In the genomic region with DNA sequence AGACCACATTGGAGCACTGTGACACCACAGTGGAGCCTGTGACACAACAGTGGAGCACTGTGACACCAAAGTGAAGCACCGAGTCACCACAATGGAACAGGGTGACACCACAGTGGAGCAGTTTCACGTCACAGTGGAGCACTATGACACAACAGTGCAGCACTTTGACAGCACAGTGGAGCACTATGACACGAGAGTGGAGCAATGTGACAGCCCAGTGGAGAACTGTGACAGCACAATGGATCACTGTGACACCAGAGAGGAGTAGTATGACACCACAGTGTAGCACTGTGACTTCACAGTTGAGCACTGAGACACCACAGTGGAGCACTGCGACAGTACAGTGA, we compare ENCODE assay signal across 9 mouse cellular contexts.
DNase-seq lines count a peak whose midpoint lies in the region; ATAC-seq and TF ChIP-seq lines count a peak whose summit lies in the region.
"Had no signal": no experiment of that assay in that cellular context is flagged by ENCODE, and none has a peak within 500 bp of the region (broad histone marks: within the 10 kb centered on the region; RNA-seq: fewer than 3 reads in every experiment).

No protein-coding gene starts in this region.

- no peak for TF ChIP-seq EP300 in stomach, postnatal 0 days (optimal IDR thresholded peaks at IDR 0.05)

- no peaks in the 10 kb centered on the region for H3K4me1 ChIP-seq in intestine, embryonic 14.5 days (replicated peaks; ENCODE audit: control insufficient read depth, insufficient read depth, low read length)
- H3K4me1 ChIP-seq in intestine, postnatal 0 days (replicated peaks; ENCODE audit: control insufficient read depth, insufficient read depth, low read length) = no peaks in the 10 kb centered on the region
- H3K4me1 ChIP-seq in stomach, embryonic 16.5 days (ENCODE audit: control insufficient read depth, insufficient read depth, low read length) = no peaks in the 10 kb centered on the region
- no peaks in the 10 kb centered on the region for H3K4me1 ChIP-seq in stomach, postnatal 0 days (replicated peaks; ENCODE audit: control insufficient read depth, insufficient read depth)
- no peaks in the 10 kb centered on the region for H3K4me1 ChIP-seq in intestine, embryonic 15.5 days (replicated peaks)
- H3K4me1 ChIP-seq in neural tube, embryonic 14.5 days (ENCODE audit: control insufficient read depth, insufficient read depth, low read length) = no peaks in the 10 kb centered on the region

- H3K27ac ChIP-seq in intestine, embryonic 14.5 days (ENCODE audit: low read depth) = no peak overlapping the region
- no peak overlapping the region for H3K27ac ChIP-seq in intestine, postnatal 0 days (ENCODE audit: low read depth, low read length)
- H3K27ac ChIP-seq in stomach, embryonic 16.5 days (ENCODE audit: low read length) = no peak overlapping the region
- no peak overlapping the region for H3K27ac ChIP-seq in stomach, postnatal 0 days (replicated peaks)
- no peak overlapping the region for H3K27ac ChIP-seq in intestine, embryonic 15.5 days
- H3K27ac ChIP-seq in neural tube, embryonic 14.5 days (ENCODE audit: low read depth, low read length) = no peak overlapping the region
- H3K27ac ChIP-seq: gastrocnemius, adult 2 months had no signal

- no peak overlapping the region for H3K4me2 ChIP-seq in intestine, embryonic 14.5 days (ENCODE audit: low read length)
- no peak overlapping the region for H3K4me2 ChIP-seq in intestine, postnatal 0 days (replicated peaks; ENCODE audit: low read depth)
- H3K4me2 ChIP-seq in stomach, embryonic 16.5 days (ENCODE audit: low read depth, low read length) = no peak overlapping the region
- H3K4me2 ChIP-seq in stomach, postnatal 0 days (replicated peaks; ENCODE audit: low read depth) = no peak overlapping the region
- H3K4me2 ChIP-seq in intestine, embryonic 15.5 days (replicated peaks) = no peak overlapping the region
- no peak overlapping the region for H3K4me2 ChIP-seq in neural tube, embryonic 14.5 days (ENCODE audit: low read depth, low read length)

- no peak overlapping the region for H3K4me3 ChIP-seq in intestine, embryonic 14.5 days (ENCODE audit: low read depth, low read length)
- H3K4me3 ChIP-seq in intestine, postnatal 0 days (ENCODE audit: low read depth, low read length) = no peak overlapping the region
- H3K4me3 ChIP-seq in stomach, embryonic 16.5 days (replicated peaks; ENCODE audit: low read length) = no peak overlapping the region
- no peak overlapping the region for H3K4me3 ChIP-seq in stomach, postnatal 0 days (ENCODE audit: low read depth, low read length)
- H3K4me3 ChIP-seq in intestine, embryonic 15.5 days (replicated peaks) = no peak overlapping the region
- no peak overlapping the region for H3K4me3 ChIP-seq in neural tube, embryonic 14.5 days (ENCODE audit: low read depth, low read length)
- H3K4me3 ChIP-seq: gastrocnemius, adult 2 months had no signal

- H3K36me3 ChIP-seq in intestine, embryonic 14.5 days (ENCODE audit: control insufficient read depth, insufficient read depth, low read length) = no peaks in the 10 kb centered on the region
- no peaks in the 10 kb centered on the region for H3K36me3 ChIP-seq in intestine, postnatal 0 days (ENCODE audit: control insufficient read depth, insufficient read depth)
- no peaks in the 10 kb centered on the region for H3K36me3 ChIP-seq in stomach, embryonic 16.5 days (ENCODE audit: control insufficient read depth, insufficient read depth, low read length)
- H3K36me3 ChIP-seq in stomach, postnatal 0 days (ENCODE audit: control insufficient read depth, insufficient read depth, low read length) = no peaks in the 10 kb centered on the region
- H3K36me3 ChIP-seq in intestine, embryonic 15.5 days = no peaks in the 10 kb centered on the region
- no peaks in the 10 kb centered on the region for H3K36me3 ChIP-seq in neural tube, embryonic 14.5 days (ENCODE audit: control insufficient read depth, insufficient read depth, low read length)

- WGBS in intestine, embryonic 14.5 days = 66% methylated on average over 4 of the region's 4 CpGs
- WGBS in intestine, postnatal 0 days = 59% methylated on average over 4 of the region's 4 CpGs
- WGBS in stomach, embryonic 16.5 days = 62% methylated on average over 4 of the region's 4 CpGs
- WGBS in stomach, postnatal 0 days = 60% methylated on average over 4 of the region's 4 CpGs
- WGBS in intestine, embryonic 15.5 days = 61% methylated on average over 4 of the region's 4 CpGs
- 68% methylated on average over 4 of the region's 4 CpGs for WGBS in neural tube, embryonic 14.5 days

- H3K9ac ChIP-seq in intestine, embryonic 14.5 days (ENCODE audit: low read length) = no peak overlapping the region
- no peak overlapping the region for H3K9ac ChIP-seq in intestine, postnatal 0 days (ENCODE audit: low read depth, low read length)
- no peak overlapping the region for H3K9ac ChIP-seq in stomach, embryonic 16.5 days (ENCODE audit: low read length)
- no peak overlapping the region for H3K9ac ChIP-seq in stomach, postnatal 0 days (ENCODE audit: low read length)
- H3K9ac ChIP-seq in intestine, embryonic 15.5 days = no peak overlapping the region
- H3K9ac ChIP-seq in neural tube, embryonic 14.5 days (replicated peaks; ENCODE audit: low read depth, low read length) = no peak overlapping the region

- TF ChIP-seq CTCF in intestine, postnatal 0 days (IDR thresholded peaks at IDR 0.05; ENCODE audit: low read depth) = no peak
- TF ChIP-seq CTCF in stomach, postnatal 0 days (IDR thresholded peaks at IDR 0.05; ENCODE audit: low read depth) = no peak

- ATAC-seq in intestine, embryonic 14.5 days (replicated peaks; ENCODE audit: low FRiP score, low TSS enrichment, low read depth) = 0 out of 2 replicates have a peak, but pooled peaks have one; percentile 2
- ATAC-seq in intestine, postnatal 0 days = no peak
- 0 out of 2 replicates have a peak, but pooled peaks have one; percentile 2 for ATAC-seq in stomach, embryonic 16.5 days (ENCODE audit: insufficient read depth, low FRiP score)
- ATAC-seq in stomach, postnatal 0 days (ENCODE audit: low FRiP score, low TSS enrichment) = no peak; the same call in 1 of the 2 replicates
- 0 out of 2 replicates have a peak, but pooled peaks have one; percentile 5 for ATAC-seq in intestine, embryonic 15.5 days
- ATAC-seq in neural tube, embryonic 14.5 days (ENCODE audit: low read depth) = peak; percentile 5; the same call in 1 of the 2 replicates
- ATAC-seq in monocyte, adult 5-6 weeks (replicated peaks; ENCODE audit: insufficient number of reproducible peaks, low FRiP score, low TSS enrichment, poor library complexity, severe bottlenecking) = no peak
- no peak for ATAC-seq in CD4-positive, CD25-positive, alpha-beta regulatory T cell, adult 4 months

- no peaks in the 10 kb centered on the region for H3K27me3 ChIP-seq in intestine, embryonic 14.5 days (replicated peaks; ENCODE audit: control insufficient read depth, insufficient read depth, low read length)
- no peaks in the 10 kb centered on the region for H3K27me3 ChIP-seq in intestine, postnatal 0 days (replicated peaks; ENCODE audit: control insufficient read depth, insufficient read depth, low read length)
- no peaks in the 10 kb centered on the region for H3K27me3 ChIP-seq in stomach, embryonic 16.5 days (ENCODE audit: control insufficient read depth, insufficient read depth, low read length)
- no peaks in the 10 kb centered on the region for H3K27me3 ChIP-seq in stomach, postnatal 0 days (ENCODE audit: control insufficient read depth, insufficient read depth, low read length)
- no peaks in the 10 kb centered on the region for H3K27me3 ChIP-seq in intestine, embryonic 15.5 days (replicated peaks)
- no peaks in the 10 kb centered on the region for H3K27me3 ChIP-seq in neural tube, embryonic 14.5 days (ENCODE audit: control insufficient read depth, insufficient read depth, low read length)

- DNase-seq in intestine, embryonic 14.5 days (ENCODE audit: low spot score) = no peak
- DNase-seq in stomach, postnatal 0 days (ENCODE audit: low spot score) = no peak

- peaks cover 45% of the 10 kb centered on the region for H3K9me3 ChIP-seq in intestine, embryonic 14.5 days (ENCODE audit: control insufficient read depth, low read length)
- H3K9me3 ChIP-seq in intestine, postnatal 0 days (ENCODE audit: control insufficient read depth) = peaks cover 25% of the 10 kb centered on the region
- peaks cover 56% of the 10 kb centered on the region for H3K9me3 ChIP-seq in stomach, embryonic 16.5 days (replicated peaks; ENCODE audit: control insufficient read depth, low read length)
- peaks cover 41% of the 10 kb centered on the region for H3K9me3 ChIP-seq in stomach, postnatal 0 days (ENCODE audit: control insufficient read depth, low read length)
- 0 out of 2 replicates have a peak, but pooled peaks cover 26% of the 10 kb centered on the region for H3K9me3 ChIP-seq in intestine, embryonic 15.5 days
- H3K9me3 ChIP-seq in neural tube, embryonic 14.5 days (ENCODE audit: control insufficient read depth, low read length) = peaks cover 65% of the 10 kb centered on the region

Comparison
In these comparisons a context has a peak if more than half of its experiments do, and no peak if none do; other contexts are left out.
1. ATAC-seq: peak in intestine, embryonic 14.5 days (single experiment), stomach, embryonic 16.5 days (single experiment), intestine, embryonic 15.5 days (single experiment) and neural tube, embryonic 14.5 days (single experiment); none in intestine, postnatal 0 days (single experiment), stomach, postnatal 0 days (single experiment), monocyte, adult 5-6 weeks (single experiment) and CD4-positive, CD25-positive, alpha-beta regulatory T cell, adult 4 months (single experiment).